Mouse (Mus musculus) right cerebral cortex, postnatal 14 days (tissue): ENCODE measurements around the gene Syn3.
"Not testable (repeated sequence)": the region's sequence is repeated elsewhere in the genome, so short reads cannot be mapped to it uniquely, and the experiment has no call there.

Experiments
- DNase-seq: peaks from one replicate; pipeline ENCODE4 v3.0.0; 2022

Gene Syn3

GRCm38 (mm10) chr10:86498673-86499391, at the start of gene Syn3:
Gene Syn3, minus strand, starts transcription at chr10:86498896.
- DNase-seq: peak; percentile 96

- not testable (repeated sequence) for DNase-seq
These were observed 27.7 kb upstream of the Syn3 start for GRCm38 (mm10) chr10:86526357-86526874.

- no peak for DNase-seq
These were observed 15.1 kb upstream of the Syn3 start for GRCm38 (mm10) chr10:86513801-86514200.

- DNase-seq: no peak
These were observed 12.2 kb upstream of the Syn3 start for GRCm38 (mm10) chr10:86510941-86511340.

GRCm38 (mm10) chr10:86502063-86502462, 3.4 kb upstream of the Syn3 start:
- DNase-seq: no peak

GRCm38 (mm10) chr10:86498051-86498672, 534 bp downstream of the Syn3 start:
- DNase-seq: peak; percentile 12

- DNase-seq: no peak
These were observed 2.8 kb downstream of the Syn3 start for GRCm38 (mm10) chr10:86495851-86496250.

- DNase-seq: no peak
These were observed 5.6 kb downstream of the Syn3 start for GRCm38 (mm10) chr10:86493140-86493539.

GRCm38 (mm10) chr10:86492089-86492907, 6.4 kb downstream of the Syn3 start:
- DNase-seq: peak; percentile 47

GRCm38 (mm10) chr10:86491316-86492088, 7.2 kb downstream of the Syn3 start:
- DNase-seq: no peak

- DNase-seq: no peak
These were observed 10.2 kb downstream of the Syn3 start for GRCm38 (mm10) chr10:86488544-86488943.

- DNase-seq: no peak
These were observed 12.7 kb downstream of the Syn3 start for GRCm38 (mm10) chr10:86485971-86486370.

- peak; percentile 35 for DNase-seq
These were observed 14.7 kb downstream of the Syn3 start for GRCm38 (mm10) chr10:86483968-86484367.

- DNase-seq: no peak
These were observed 16.2 kb downstream of the Syn3 start for GRCm38 (mm10) chr10:86482496-86482895.

- no peak for DNase-seq
These were observed 18.0 kb downstream of the Syn3 start for GRCm38 (mm10) chr10:86480711-86481110.

GRCm38 (mm10) chr10:86479718-86480121, 19.0 kb downstream of the Syn3 start:
- DNase-seq: no peak

- DNase-seq: no peak
These were observed 22.0 kb downstream of the Syn3 start for GRCm38 (mm10) chr10:86476720-86477119.

- no peak for DNase-seq
These were observed 23.4 kb downstream of the Syn3 start for GRCm38 (mm10) chr10:86475270-86475669.

GRCm38 (mm10) chr10:86474176-86475154, 24.2 kb downstream of the Syn3 start:
- DNase-seq: no peak

- DNase-seq: no peak
These were observed 25.0 kb downstream of the Syn3 start for GRCm38 (mm10) chr10:86473637-86474154.
